Mouse (Mus musculus) E14TG2a.4 (cell line): ENCODE measurements at regions not wholly inside any gene's neighbourhood (a gene's known extent, or its start where the extent isn't known, plus 50 kb on each side); places are given as distances from the start of the nearest gene placed in this dataset.

Source experiments
- CTCF ChIP-seq: conservative IDR thresholded peaks from 2 replicates; pipeline ENCODE4 v1.5.1; 2014; ENCODE audit warnings: low read length
- NANOG ChIP-seq: IDR thresholded peaks from 2 replicates; pipeline ENCODE4 v1.6.1; 2014; ENCODE audit warnings: borderline replicate concordance, low read length, mixed read lengths
- POU5F1 ChIP-seq: IDR thresholded peaks from 2 replicates; pipeline ENCODE4 v1.6.1; 2014; ENCODE audit warnings: low read length, borderline replicate concordance

- TF ChIP-seq CTCF, result no peak
- TF ChIP-seq POU5F1, result no peak
- no peak for TF ChIP-seq NANOG
Measured at GRCm38 (mm10) chr11:25423186-25423585, 787.4 kb downstream of the 5730522E02Rik start.
